Mouse (Mus musculus): ENCODE measurements around the gene Coa3.

GRCm38 (mm10) chr11:101232010-101232839, 46.7 kb downstream of the Coa3 start:
- TF ChIP-seq POLR2A (IDR thresholded peaks at IDR 0.05; ENCODE audit: low read depth, low read length) (no peak), CTCF (conservative IDR thresholded peaks at IDR 0.05; ENCODE audit: insufficient read depth, insufficient read length, low read depth, low read length) (no peak)
